Mouse (Mus musculus): Measurements from ENCODE around the gene Dennd1b.

Gene Dennd1b

DNA sequence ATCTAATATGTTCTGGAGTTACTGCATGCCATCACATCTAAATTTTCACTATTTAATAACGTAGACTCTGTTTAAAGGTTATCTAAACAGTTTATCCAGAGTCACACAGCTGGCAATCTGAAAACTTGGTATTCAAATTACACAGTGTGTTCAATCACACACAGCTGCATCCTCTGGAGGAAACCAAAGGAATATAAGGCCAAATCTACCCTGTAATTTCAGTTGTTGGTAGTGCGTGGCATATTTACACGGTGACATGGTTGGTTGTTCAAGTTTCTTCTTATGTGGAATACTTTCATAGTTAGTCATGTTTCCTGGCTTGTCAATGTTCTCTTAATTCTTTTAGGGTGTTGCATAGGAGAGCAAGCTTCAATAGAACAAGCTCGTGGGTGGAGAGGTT is 247.3 kb downstream of the Dennd1b start:
- TF ChIP-seq NANOG (IDR thresholded peaks at IDR 0.05; ENCODE audit: borderline replicate concordance, low read length), result no peak
- TF ChIP-seq POU5F1 (IDR thresholded peaks at IDR 0.05; ENCODE audit: borderline replicate concordance, low read length), result no peak
- no peak for TF ChIP-seq CTCF (conservative IDR thresholded peaks at IDR 0.05; ENCODE audit: low read length)
- no peak overlapping the region for H3K4me3 ChIP-seq (replicated peaks; ENCODE audit: low read length)
- no peaks in the 10 kb centered on the region for H3K9me3 ChIP-seq (ENCODE audit: low read length)
- no peaks in the 10 kb centered on the region; the same call in 1 of the 2 replicates for H3K27me3 ChIP-seq (ENCODE audit: insufficient read depth, low read length)
- no peaks in the 10 kb centered on the region for H3K36me3 ChIP-seq (ENCODE audit: insufficient read depth, low read length)
- no peaks in the 10 kb centered on the region for H3K4me1 ChIP-seq (replicated peaks; ENCODE audit: low read depth, low read length)

DNA sequence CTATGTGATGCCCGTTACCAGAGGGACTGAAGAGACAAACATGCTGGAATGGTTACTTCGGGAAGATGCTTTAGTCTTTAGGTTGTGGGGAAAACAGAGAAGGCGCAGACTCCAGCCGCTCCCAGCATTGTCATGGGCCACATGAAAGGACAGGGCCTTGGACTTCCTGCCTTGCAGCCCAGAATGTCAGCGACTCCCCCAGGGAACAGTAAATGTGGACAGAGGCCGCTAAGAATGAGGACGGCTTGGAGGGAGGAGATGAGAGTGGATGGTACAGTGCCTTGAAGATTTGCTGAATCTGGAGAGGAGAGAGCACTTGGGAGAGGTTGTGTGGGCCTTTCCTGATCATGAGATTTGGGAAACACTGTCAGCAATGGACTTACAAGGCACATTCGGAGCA is 252.1 kb downstream of the Dennd1b start:
- TF ChIP-seq NANOG (IDR thresholded peaks at IDR 0.05; ENCODE audit: borderline replicate concordance, low read length) (no peak), POU5F1 (IDR thresholded peaks at IDR 0.05; ENCODE audit: borderline replicate concordance, low read length) (no peak), CTCF (conservative IDR thresholded peaks at IDR 0.05; ENCODE audit: low read length) (no peak)
- Histone ChIP-seq H3K9me3 (ENCODE audit: low read length) (no peaks in the 10 kb centered on the region), H3K4me1 (replicated peaks; ENCODE audit: low read depth, low read length) (no peaks in the 10 kb centered on the region), H3K36me3 (ENCODE audit: insufficient read depth, low read length) (no peaks in the 10 kb centered on the region), H3K27me3 (ENCODE audit: insufficient read depth, low read length) (no peaks in the 10 kb centered on the region; the same call in 1 of the 2 replicates), H3K4me3 (replicated peaks; ENCODE audit: low read length) (no peak overlapping the region)

DNA sequence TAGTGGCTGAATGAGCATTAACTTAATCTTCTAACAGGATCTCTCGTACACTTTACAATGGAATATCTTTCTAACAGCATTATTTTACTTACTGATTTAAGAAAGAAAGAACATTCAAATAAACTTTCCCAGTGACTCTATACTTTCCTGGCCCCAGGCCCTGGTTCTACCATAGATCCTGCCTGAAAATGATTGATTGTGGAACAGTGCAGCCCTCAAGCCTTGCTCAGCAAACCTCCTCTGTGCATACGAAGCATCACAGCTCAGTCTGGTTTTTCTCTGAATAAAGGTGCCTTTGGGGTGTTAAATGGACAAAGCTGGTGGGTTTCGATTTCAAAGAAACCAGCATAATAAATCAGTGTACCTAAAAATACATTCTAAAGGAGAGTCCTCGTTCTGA is 260.6 kb downstream of the Dennd1b start:
- TF ChIP-seq NANOG (IDR thresholded peaks at IDR 0.05; ENCODE audit: borderline replicate concordance, low read length) (no peak), CTCF (conservative IDR thresholded peaks at IDR 0.05; ENCODE audit: low read length) (no peak), POU5F1 (IDR thresholded peaks at IDR 0.05; ENCODE audit: borderline replicate concordance, low read length) (no peak)
- Histone ChIP-seq H3K4me1 (replicated peaks; ENCODE audit: low read depth, low read length) (no peaks in the 10 kb centered on the region), H3K9me3 (ENCODE audit: low read length) (no peaks in the 10 kb centered on the region), H3K4me3 (replicated peaks; ENCODE audit: low read length) (no peak overlapping the region), H3K27me3 (ENCODE audit: insufficient read depth, low read length) (no peaks in the 10 kb centered on the region), H3K36me3 (ENCODE audit: insufficient read depth, low read length) (no peaks in the 10 kb centered on the region)

DNA sequence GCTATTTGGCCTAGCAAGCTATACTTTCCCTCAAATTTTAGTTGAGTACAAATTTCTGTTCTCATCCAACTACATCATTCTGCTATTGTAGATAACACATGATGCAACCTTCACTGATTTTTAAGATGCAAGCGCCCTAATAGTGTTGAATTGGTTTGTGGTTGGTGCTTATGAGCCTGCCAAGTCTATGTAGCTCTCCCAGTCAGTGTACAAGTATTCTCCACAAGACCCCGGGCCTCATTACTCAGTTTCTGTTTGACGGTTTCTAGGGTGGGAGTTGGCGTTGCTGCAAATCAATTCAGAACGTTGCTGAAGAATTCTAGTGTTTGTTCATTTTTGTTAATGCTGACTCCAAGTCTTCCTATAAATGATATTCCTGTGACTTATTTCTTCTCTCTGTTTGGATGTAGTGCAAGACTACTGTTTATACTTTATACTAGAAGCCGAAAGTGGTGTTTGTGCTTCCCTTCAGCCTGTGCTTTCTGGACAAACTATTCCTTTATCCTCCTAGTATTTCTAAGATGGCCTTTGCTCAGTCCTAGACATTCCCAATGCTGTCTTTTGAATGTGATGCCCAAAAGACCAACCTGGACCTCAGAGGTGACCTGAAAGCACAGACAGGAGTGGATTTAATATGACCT is 261.2 kb downstream of the Dennd1b start:
- no peaks in the 10 kb centered on the region for H3K4me1 ChIP-seq (replicated peaks; ENCODE audit: low read depth, low read length)
- no peak for TF ChIP-seq NANOG (IDR thresholded peaks at IDR 0.05; ENCODE audit: borderline replicate concordance, low read length)
- no peak for TF ChIP-seq CTCF (conservative IDR thresholded peaks at IDR 0.05; ENCODE audit: low read length)
- no peak for TF ChIP-seq POU5F1 (IDR thresholded peaks at IDR 0.05; ENCODE audit: borderline replicate concordance, low read length)
- H3K27me3 ChIP-seq (ENCODE audit: insufficient read depth, low read length), result no peaks in the 10 kb centered on the region
- no peaks in the 10 kb centered on the region for H3K36me3 ChIP-seq (ENCODE audit: insufficient read depth, low read length)
- no peaks in the 10 kb centered on the region for H3K9me3 ChIP-seq (ENCODE audit: low read length)
- H3K4me3 ChIP-seq (replicated peaks; ENCODE audit: low read length), result no peak overlapping the region

Measured in E14TG2a.4 (cell line).